Mouse (Mus musculus) kidney, adult 2 months (tissue): Measurements from ENCODE around the gene Taar6. TPM values are rescaled to one million over a fixed set of nuclear protein-coding genes. Genes with fewer than 3 reads are reported as not detected.
A peak's percentile ranks its signal among the peaks of the same experiment; 100 is the strongest.

Source experiments
- DNase-seq: peaks from one replicate; pipeline ENCODE4 v3.0.0; 2021
- H3K27ac ChIP-seq: fragments of 200-500 bp; 2 replicates; pipeline ENCODE4 v1.5.1; 2012; ENCODE audit warnings: low read depth, low read length, control low read depth, inconsistent platforms; ENCODE audit not compliant: insufficient read depth
- H3K27me3 ChIP-seq: fragments of 200-500 bp; replicated peaks from 2 replicates; pipeline ENCODE4 v1.6.1; 2012; ENCODE audit warnings: mild to moderate bottlenecking, moderate library complexity, low read length, inconsistent platforms; ENCODE audit not compliant: control insufficient read depth, insufficient read depth
- H3K36me3 ChIP-seq: fragments of 200-500 bp; 2 replicates; pipeline ENCODE4 v1.6.1; 2012; ENCODE audit warnings: mild to moderate bottlenecking, moderate library complexity, low read length, inconsistent platforms; ENCODE audit not compliant: control insufficient read depth, insufficient read depth
- H3K4me1 ChIP-seq: fragments of 200-500 bp; 2 replicates; pipeline ENCODE4 v1.6.1; 2011; ENCODE audit warnings: low read length; ENCODE audit not compliant: control insufficient read depth, insufficient read depth
- H3K4me3 ChIP-seq: fragments of 200-500 bp; 2 replicates; pipeline ENCODE4 v1.5.1; 2011; ENCODE audit warnings: mild to moderate bottlenecking, low read depth, low read length, control low read depth; ENCODE audit not compliant: insufficient read depth
- CTCF ChIP-seq: fragments of 200-500 bp; conservative IDR thresholded peaks from 2 replicates; pipeline ENCODE4 v1.5.1; 2011; ENCODE audit warnings: low read depth, mild to moderate bottlenecking, control low read depth, low read length, moderate library complexity, mixed read lengths; ENCODE audit not compliant: insufficient read depth, insufficient read length
- POLR2A ChIP-seq: fragments of 200-500 bp; IDR thresholded peaks from one replicate; pipeline ENCODE4 v1.6.1; 2011; ENCODE audit warnings: low read depth, low read length, control low read depth
- WGBS: fragments of 180-500 bp; shearing (Covaris S2); methylation state at CpG from one replicate; pipeline ENCODE4 v1.1.7; 2018; 5-methylcytosine and 5-hydroxymethylcytosine counted together
- polyA plus RNA-seq: library from polyadenylated mRNA; depleted of rRNA; stranded (reverse); fragments of >200 nt; gene quantifications from 2 replicates; pipeline ENCODE4 v1.2.3, GENCODE M21; 2012

The Taar6 gene
- polyA plus RNA-seq, 1 experiment: not detected

- TF ChIP-seq POLR2A: no peak
- TF ChIP-seq CTCF: no peak
- DNase-seq: peak; percentile 6
- 76% methylated on average over 5 of the region's 5 CpGs for WGBS
These were observed 973 bp upstream of the Taar6 start for GRCm38 (mm10) chr10:23986419-23986818.

GRCm38 (mm10) chr10:23978901-23979705 lies 6.3 kb downstream of the Taar6 start:
- H3K27ac ChIP-seq: no peak overlapping the region
- H3K4me3 ChIP-seq: no peak overlapping the region
- WGBS: 45% methylated on average over 16 of the region's 16 CpGs
- DNase-seq: peak; percentile 86
- no peaks in the 10 kb centered on the region for H3K4me1 ChIP-seq
- H3K27me3 ChIP-seq: no peaks in the 10 kb centered on the region
- TF ChIP-seq CTCF (peak; percentile 84), POLR2A (no peak)
- H3K36me3 ChIP-seq: no peaks in the 10 kb centered on the region

More at GRCm38 (mm10) chr10:23986419-23986818, 973 bp upstream of the Taar6 start:
- Histone ChIP-seq H3K4me1 (no peaks in the 10 kb centered on the region), H3K4me3 (no peak overlapping the region), H3K27ac (no peak overlapping the region), H3K27me3 (no peaks in the 10 kb centered on the region), H3K36me3 (no peaks in the 10 kb centered on the region)

DNA sequence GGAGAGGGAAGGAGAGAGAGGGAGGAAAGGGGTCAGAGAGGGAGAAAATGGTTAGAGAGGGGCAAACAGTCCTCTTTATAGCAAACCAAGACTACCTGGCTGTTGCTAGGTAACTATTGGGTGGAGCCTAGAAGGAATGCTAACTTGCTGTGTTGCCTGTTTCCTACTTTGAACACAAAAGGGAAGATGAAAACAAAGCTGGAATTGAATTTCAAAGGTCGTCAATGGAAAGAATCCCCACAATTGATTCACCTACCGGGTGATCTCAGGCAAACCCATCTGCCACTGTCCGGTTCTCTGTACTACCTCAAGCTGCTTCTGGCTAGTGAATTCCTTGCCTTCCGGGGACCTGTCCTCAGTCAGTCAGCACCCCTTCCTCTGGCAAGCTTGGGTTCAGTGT lies 7.5 kb downstream of the Taar6 start:
- H3K36me3 ChIP-seq: no peaks in the 10 kb centered on the region
- no peak for TF ChIP-seq POLR2A
- TF ChIP-seq CTCF: no peak
- DNase-seq: no peak
- 47% methylated on average over 4 of the region's 4 CpGs for whole genome bisulfite sequencing
- H3K4me1 ChIP-seq: no peaks in the 10 kb centered on the region
- H3K4me3 ChIP-seq: no peak overlapping the region
- H3K27me3 ChIP-seq: no peaks in the 10 kb centered on the region
- H3K27ac ChIP-seq: no peak overlapping the region

DNA sequence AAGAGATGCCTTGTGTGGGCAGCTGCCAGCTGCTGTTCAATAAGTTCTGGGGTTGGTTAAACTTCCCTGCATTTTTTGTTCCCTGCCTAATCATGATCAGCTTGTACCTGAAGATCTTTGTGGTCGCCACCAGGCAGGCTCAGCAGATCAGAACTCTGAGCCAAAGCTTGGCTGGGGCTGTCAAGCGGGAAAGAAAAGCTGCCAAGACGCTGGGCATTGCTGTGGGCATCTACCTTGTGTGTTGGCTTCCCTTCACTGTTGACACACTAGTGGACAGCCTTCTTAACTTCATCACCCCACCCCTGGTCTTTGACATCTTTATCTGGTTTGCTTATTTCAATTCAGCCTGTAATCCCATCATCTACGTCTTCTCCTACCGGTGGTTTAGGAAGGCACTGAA lies 14.2 kb downstream of the Taar6 start:
- no peak overlapping the region for H3K27ac ChIP-seq
- no peaks in the 10 kb centered on the region for H3K36me3 ChIP-seq
- no peak for TF ChIP-seq POLR2A
- TF ChIP-seq CTCF: no peak
- H3K27me3 ChIP-seq: no peaks in the 10 kb centered on the region
- H3K4me3 ChIP-seq: no peak overlapping the region
- WGBS: 83% methylated on average over 5 of the region's 5 CpGs
- H3K4me1 ChIP-seq: no peaks in the 10 kb centered on the region
- DNase-seq: no peak

DNA sequence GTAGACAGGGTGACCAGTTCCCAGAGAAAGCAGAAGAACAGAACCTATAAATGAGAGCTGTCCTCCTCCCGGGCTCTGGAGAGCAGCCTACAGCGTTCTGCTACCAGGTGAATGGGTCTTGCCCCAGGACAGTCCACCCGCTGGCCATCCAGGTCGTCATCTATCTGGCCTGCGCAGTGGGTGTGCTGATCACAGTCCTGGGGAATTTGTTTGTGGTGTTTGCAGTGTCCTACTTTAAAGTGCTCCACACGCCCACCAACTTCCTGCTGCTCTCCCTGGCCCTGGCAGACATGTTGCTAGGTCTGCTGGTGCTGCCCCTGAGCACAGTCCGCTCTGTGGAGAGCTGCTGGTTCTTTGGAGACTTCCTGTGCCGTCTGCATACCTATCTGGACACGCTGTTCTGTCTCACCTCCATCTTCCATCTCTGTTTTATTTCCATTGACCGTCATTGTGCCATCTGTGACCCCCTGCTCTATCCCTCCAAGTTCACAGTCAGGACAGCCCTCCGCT lies 14.7 kb downstream of the Taar6 start, which contains the start of gene Taar5:
Gene Taar5, plus strand, starts transcription at position 51 of the 510 bp plus-strand sequence.
- H3K4me1 ChIP-seq: no peaks in the 10 kb centered on the region
- H3K27me3 ChIP-seq: no peaks in the 10 kb centered on the region
- WGBS: 90% methylated on average over 11 of the region's 11 CpGs
- no peak within 1 kb of the TSS for H3K27ac ChIP-seq
- DNase-seq: no peak
- H3K36me3 ChIP-seq: no peaks in the 10 kb centered on the region
- no peak for TF ChIP-seq POLR2A
- no peak for TF ChIP-seq CTCF
- no peak within 1 kb of the TSS for H3K4me3 ChIP-seq

- WGBS: 74% methylated on average over 6 of the region's 6 CpGs
- no peaks in the 10 kb centered on the region for H3K36me3 ChIP-seq
- TF ChIP-seq CTCF (no peak), POLR2A (no peak)
- no peak overlapping the region for H3K4me3 ChIP-seq
- H3K4me1 ChIP-seq: no peaks in the 10 kb centered on the region
- no peak overlapping the region for H3K27ac ChIP-seq
- no peaks in the 10 kb centered on the region for H3K27me3 ChIP-seq
- no peak for DNase-seq
These were observed 20.4 kb downstream of the Taar6 start for GRCm38 (mm10) chr10:23964921-23965610.

GRCm38 (mm10) chr10:23963444-23963843 lies 22.0 kb downstream of the Taar6 start:
- Histone ChIP-seq H3K27me3 (no peaks in the 10 kb centered on the region), H3K36me3 (no peaks in the 10 kb centered on the region), H3K4me3 (no peak overlapping the region), H3K4me1 (no peaks in the 10 kb centered on the region), H3K27ac (no peak overlapping the region)
- TF ChIP-seq POLR2A (no peak), CTCF (no peak)
- WGBS: 35% methylated on average over 3 of the region's 3 CpGs
- no peak for DNase-seq
